Mouse (Mus musculus) liver, postnatal 0 days (tissue): ENCODE measurements around the gene Inafm2.

Experiments used
- CTCF ChIP-seq: sonication (generic); IDR thresholded peaks from 2 replicates; pipeline ENCODE4 v1.5.1; 2016; ENCODE audit warnings: antibody characterized with exemption, low read depth
- EP300 ChIP-seq: IDR thresholded peaks from 2 replicates; pipeline ENCODE4 v1.6.1; 2016; ENCODE audit warnings: antibody characterized with exemption, low read depth, mild to moderate bottlenecking

DNA sequence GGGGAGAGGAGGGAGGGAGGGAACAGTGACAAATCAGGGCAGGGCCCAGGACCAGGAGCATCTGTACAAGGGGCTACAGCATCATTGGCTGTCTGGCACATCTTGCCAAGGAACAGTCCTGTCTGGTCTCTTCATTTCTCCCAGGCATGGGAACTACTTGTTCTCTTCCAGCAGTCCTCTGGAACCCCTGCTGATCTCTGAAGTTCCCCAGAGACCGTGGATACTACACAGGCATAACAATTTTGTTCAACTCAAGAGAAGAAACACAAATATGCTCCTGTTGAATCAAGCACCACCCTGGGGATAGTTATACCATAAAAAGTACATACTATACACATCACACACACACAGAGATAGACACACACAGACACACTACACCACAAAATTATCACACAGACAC lies 35.6 kb downstream of the Inafm2 start:
- TF ChIP-seq EP300, result no peak
- TF ChIP-seq CTCF, result no peak
